Mouse (Mus musculus) stomach, embryonic 16.5 days (tissue): ENCODE measurements around the gene Tmem270. TPM values are rescaled to one million over a fixed set of nuclear protein-coding genes. Genes with fewer than 3 reads are reported as not detected.

Experiments
- ATAC-seq: fragments of 200-750 bp; cut with Nextera tagmentation; 2 replicates; pipeline ENCODE4 v1.8.0; 2017; ENCODE audit warnings: moderate number of reproducible peaks, moderate TSS enrichment; ENCODE audit not compliant: insufficient read depth, low FRiP score
- H3K27ac ChIP-seq: fragments of 300-500 bp; sonication (generic); 2 replicates; pipeline ENCODE4 v1.5.1; 2014; ENCODE audit warnings: low read length
- H3K27me3 ChIP-seq: fragments of 300-500 bp; sonication (generic); 2 replicates; pipeline ENCODE4 v1.6.1; 2014; ENCODE audit warnings: low read length, control low read depth, mixed read lengths; ENCODE audit not compliant: control insufficient read depth, insufficient read depth
- H3K36me3 ChIP-seq: fragments of 300-500 bp; sonication (generic); 2 replicates; pipeline ENCODE4 v1.6.1; 2014; ENCODE audit warnings: low read length; ENCODE audit not compliant: control insufficient read depth, insufficient read depth
- H3K4me1 ChIP-seq: fragments of 300-500 bp; sonication (generic); 2 replicates; pipeline ENCODE4 v1.6.1; 2014; ENCODE audit warnings: low read length, control low read depth, mixed read lengths; ENCODE audit not compliant: control insufficient read depth, insufficient read depth
- H3K4me2 ChIP-seq: fragments of 300-500 bp; sonication (generic); 2 replicates; pipeline ENCODE4 v1.6.1; 2014; ENCODE audit warnings: low read depth, low read length, mixed read lengths
- H3K4me3 ChIP-seq: fragments of 300-500 bp; sonication (generic); replicated peaks from 2 replicates; pipeline ENCODE4 v1.5.1; 2014; ENCODE audit warnings: mild to moderate bottlenecking, low read length
- H3K9ac ChIP-seq: fragments of 300-500 bp; sonication (generic); 2 replicates; pipeline ENCODE4 v1.6.1; 2014; ENCODE audit warnings: low read length
- H3K9me3 ChIP-seq: fragments of 300-500 bp; sonication (generic); replicated peaks from 2 replicates; pipeline ENCODE4 v1.6.1; 2016; ENCODE audit warnings: low read length, control low read depth; ENCODE audit not compliant: control insufficient read depth
- WGBS: fragments of 180-500 bp; shearing (Covaris S2); extraction: QIAGEN DNeasy Blood & Tissue Kit; methylation state at CpG from one replicate; pipeline ENCODE4 v1.1.7; 2014; 5-methylcytosine and 5-hydroxymethylcytosine counted together
- polyA plus RNA-seq: library from polyadenylated mRNA; unstranded; fragments of >200 nt; fragmentation: Nextera tagmentation; extraction: Ambion mirVana; gene quantifications from 2 replicates; pipeline ENCODE4 v1.2.1, GENCODE M21; 2015

Tmem270 gene
- not detected in 2 replicates for polyA plus RNA-seq

GRCm38 (mm10) chr5:134906633-134907032 lies at the start of gene Tmem270:
TSS of gene Tmem270 (minus strand) at chr5:134906733.
- H3K9me3 ChIP-seq, result no peaks in the 10 kb centered on the region
- no peaks in the 10 kb centered on the region for H3K27me3 ChIP-seq
- no peak within 1 kb of the TSS for H3K4me2 ChIP-seq
- no peak within 1 kb of the TSS for H3K4me3 ChIP-seq
- ATAC-seq, result no peak
- WGBS, result 83% methylated on average over 6 of the region's 6 CpGs
- H3K4me1 ChIP-seq, result no peaks in the 10 kb centered on the region
- no peak within 1 kb of the TSS for H3K9ac ChIP-seq
- no peaks in the 10 kb centered on the region for H3K36me3 ChIP-seq
- no peak within 1 kb of the TSS for H3K27ac ChIP-seq

- Histone ChIP-seq H3K4me1 (peaks cover 10% of the 10 kb centered on the region), H3K27me3 (no peaks in the 10 kb centered on the region), H3K9me3 (no peaks in the 10 kb centered on the region), H3K4me3 (no peak overlapping the region), H3K27ac (no peak overlapping the region), H3K9ac (no peak overlapping the region), H3K36me3 (no peaks in the 10 kb centered on the region), H3K4me2 (no peak overlapping the region)
- ATAC-seq, result no peak
- 51% methylated on average over 5 of the region's 5 CpGs for WGBS
Measured at GRCm38 (mm10) chr5:134955491-134955890, 49.0 kb upstream of the Tmem270 start.

- Histone ChIP-seq H3K36me3 (no peaks in the 10 kb centered on the region), H3K4me1 (peaks cover 23% of the 10 kb centered on the region), H3K9ac (peak overlapping the region; percentile 65), H3K27ac (peak overlapping the region; percentile 82), H3K9me3 (no peaks in the 10 kb centered on the region), H3K4me3 (no peak overlapping the region; the same call in 1 of the 2 replicates), H3K27me3 (no peaks in the 10 kb centered on the region), H3K4me2 (peak overlapping the region; percentile 51)
- peak; percentile 54 for ATAC-seq
- 6% methylated on average over 19 of the region's 19 CpGs for WGBS
Measured at GRCm38 (mm10) chr5:134951053-134951884, 44.7 kb upstream of the Tmem270 start.

- H3K4me2 ChIP-seq, result no peak overlapping the region
- H3K9me3 ChIP-seq, result no peaks in the 10 kb centered on the region
- H3K4me3 ChIP-seq, result no peak overlapping the region
- 49% methylated on average over 4 of the region's 4 CpGs for WGBS
- peak overlapping the region; percentile 94 for H3K27ac ChIP-seq
- H3K36me3 ChIP-seq, result no peaks in the 10 kb centered on the region
- no peaks in the 10 kb centered on the region for H3K27me3 ChIP-seq
- ATAC-seq, result no peak
- peaks cover 23% of the 10 kb centered on the region for H3K4me1 ChIP-seq
- peak overlapping the region; percentile 31; the same call in 1 of the 2 replicates for H3K9ac ChIP-seq
Measured at GRCm38 (mm10) chr5:134948085-134948439, 41.5 kb upstream of the Tmem270 start.

GRCm38 (mm10) chr5:134947420-134948084 lies 41.0 kb upstream of the Tmem270 start:
- H3K9ac ChIP-seq, result peak overlapping the region; percentile 31; the same call in 1 of the 2 replicates
- H3K36me3 ChIP-seq, result no peaks in the 10 kb centered on the region
- WGBS, result 35% methylated on average over 5 of the region's 5 CpGs
- no peak for ATAC-seq
- H3K27ac ChIP-seq, result peak overlapping the region; percentile 94
- H3K9me3 ChIP-seq, result no peaks in the 10 kb centered on the region
- peaks cover 23% of the 10 kb centered on the region for H3K4me1 ChIP-seq
- H3K4me2 ChIP-seq, result peak overlapping the region; percentile 38; the same call in 1 of the 2 replicates
- 0 out of 2 replicates have a peak overlapping the region, but pooled peaks have one; percentile 5 for H3K4me3 ChIP-seq
- no peaks in the 10 kb centered on the region for H3K27me3 ChIP-seq

- Histone ChIP-seq H3K9me3 (no peaks in the 10 kb centered on the region), H3K9ac (peak within 1 kb of the TSS; percentile 76), H3K27ac (peak within 1 kb of the TSS; percentile 94), H3K27me3 (no peaks in the 10 kb centered on the region), H3K4me2 (peak within 1 kb of the TSS; percentile 38), H3K36me3 (no peaks in the 10 kb centered on the region), H3K4me3 (peak within 1 kb of the TSS; percentile 54), H3K4me1 (peaks cover 23% of the 10 kb centered on the region)
- peak; percentile 84 for ATAC-seq
- 20% methylated on average over 11 of the region's 11 CpGs for WGBS
Measured at GRCm38 (mm10) chr5:134946857-134947255, 40.3 kb upstream of the Tmem270 start, which contains the start of gene Cldn4. TSS of gene Cldn4 (minus strand) at chr5:134946934.

GRCm38 (mm10) chr5:134946063-134946856 lies 39.7 kb upstream of the Tmem270 start:
- no peaks in the 10 kb centered on the region for H3K9me3 ChIP-seq
- peak overlapping the region; percentile 38 for H3K4me2 ChIP-seq
- no peaks in the 10 kb centered on the region for H3K27me3 ChIP-seq
- H3K36me3 ChIP-seq, result no peaks in the 10 kb centered on the region
- peaks cover 17% of the 10 kb centered on the region for H3K4me1 ChIP-seq
- ATAC-seq, result 0 out of 2 replicates have a peak, but pooled peaks have one; percentile 10
- peak overlapping the region; percentile 76 for H3K9ac ChIP-seq
- H3K27ac ChIP-seq, result peak overlapping the region; percentile 94
- WGBS, result 21% methylated on average over 43 of the region's 43 CpGs
- H3K4me3 ChIP-seq, result peak overlapping the region; percentile 54

GRCm38 (mm10) chr5:134945266-134945959 lies 38.9 kb upstream of the Tmem270 start:
- Histone ChIP-seq H3K36me3 (no peaks in the 10 kb centered on the region), H3K27ac (peak overlapping the region; percentile 94), H3K4me2 (peak overlapping the region; percentile 38), H3K9ac (peak overlapping the region; percentile 76), H3K9me3 (no peaks in the 10 kb centered on the region), H3K4me3 (peak overlapping the region; percentile 54), H3K27me3 (no peaks in the 10 kb centered on the region), H3K4me1 (peaks cover 13% of the 10 kb centered on the region)
- ATAC-seq, result no peak
- 41% methylated on average over 18 of the region's 19 CpGs for WGBS
